Mouse (Mus musculus): ENCODE measurements at regions not wholly inside any gene's neighbourhood (a gene's known extent, or its start where the extent isn't known, plus 50 kb on each side); places are given as distances from the start of the nearest gene placed in this dataset.

- TF ChIP-seq POLR2A (IDR thresholded peaks at IDR 0.05; ENCODE audit: insufficient read depth, low read depth, low read length): no peak
- TF ChIP-seq CTCF (IDR thresholded peaks at IDR 0.05; ENCODE audit: insufficient read depth, low read depth, low read length): no peak
Observed at GRCm38 (mm10) chr7:134546187-134546586, 124.3 kb upstream of the Dock1 start.
